Mouse (Mus musculus): ENCODE measurements around the gene Fam72a. TPM values are rescaled to one million over a fixed set of nuclear protein-coding genes. Genes with fewer than 3 reads are reported as not detected.
A peak's percentile ranks its signal among the peaks of the same experiment; 100 is the strongest.

The Fam72a gene
- polyA plus RNA-seq, 1 experiment: 6.4 TPM

DNA sequence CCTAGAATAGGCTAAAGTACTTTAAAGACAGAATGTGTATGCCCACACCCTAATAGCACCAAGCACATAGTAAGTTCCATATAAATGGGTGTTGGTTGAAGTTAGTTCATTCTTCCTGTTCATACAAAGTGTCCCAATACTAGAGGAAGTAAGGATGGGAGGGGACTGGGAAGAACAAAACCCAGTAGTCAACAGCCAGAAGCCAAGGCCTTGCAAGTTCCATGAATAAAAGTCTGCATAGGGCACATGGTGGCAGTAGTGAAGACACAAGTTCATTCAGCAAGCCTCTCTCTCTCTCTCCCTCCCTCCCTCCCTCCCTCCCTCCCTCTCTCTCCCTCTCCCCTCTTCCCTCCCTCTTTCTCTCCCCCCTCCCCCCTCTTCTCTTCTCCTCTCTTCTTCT lies 16.6 kb upstream of the Fam72a start:
- Histone ChIP-seq H3K9ac (ENCODE audit: low read depth, poor library complexity, severe bottlenecking) (no peak overlapping the region), H3K9me3 (replicated peaks; ENCODE audit: control insufficient read depth, insufficient read depth, low read length, poor library complexity, severe bottlenecking) (no peaks in the 10 kb centered on the region), H3K4me1 (ENCODE audit: control insufficient read depth, insufficient read depth, low read length) (peaks cover 1% of the 10 kb centered on the region), H3K27ac (ENCODE audit: insufficient read depth, low read length) (no peak overlapping the region), H3K27me3 (ENCODE audit: control insufficient read depth, insufficient read depth, low read length, poor library complexity, severe bottlenecking) (no peaks in the 10 kb centered on the region), H3K36me3 (ENCODE audit: control insufficient read depth, insufficient read depth, low read length, poor library complexity, severe bottlenecking) (no peaks in the 10 kb centered on the region), H3K4me3 (ENCODE audit: low read depth, low read length) (no peak overlapping the region)
- TF ChIP-seq POLR2A (IDR thresholded peaks at IDR 0.05; ENCODE audit: insufficient read depth, low read length) (no peak), CTCF (IDR thresholded peaks at IDR 0.05; ENCODE audit: low read depth, low read length) (no peak), EP300 (IDR thresholded peaks at IDR 0.05; ENCODE audit: insufficient read depth, low read depth, low read length) (no peak)

DNA sequence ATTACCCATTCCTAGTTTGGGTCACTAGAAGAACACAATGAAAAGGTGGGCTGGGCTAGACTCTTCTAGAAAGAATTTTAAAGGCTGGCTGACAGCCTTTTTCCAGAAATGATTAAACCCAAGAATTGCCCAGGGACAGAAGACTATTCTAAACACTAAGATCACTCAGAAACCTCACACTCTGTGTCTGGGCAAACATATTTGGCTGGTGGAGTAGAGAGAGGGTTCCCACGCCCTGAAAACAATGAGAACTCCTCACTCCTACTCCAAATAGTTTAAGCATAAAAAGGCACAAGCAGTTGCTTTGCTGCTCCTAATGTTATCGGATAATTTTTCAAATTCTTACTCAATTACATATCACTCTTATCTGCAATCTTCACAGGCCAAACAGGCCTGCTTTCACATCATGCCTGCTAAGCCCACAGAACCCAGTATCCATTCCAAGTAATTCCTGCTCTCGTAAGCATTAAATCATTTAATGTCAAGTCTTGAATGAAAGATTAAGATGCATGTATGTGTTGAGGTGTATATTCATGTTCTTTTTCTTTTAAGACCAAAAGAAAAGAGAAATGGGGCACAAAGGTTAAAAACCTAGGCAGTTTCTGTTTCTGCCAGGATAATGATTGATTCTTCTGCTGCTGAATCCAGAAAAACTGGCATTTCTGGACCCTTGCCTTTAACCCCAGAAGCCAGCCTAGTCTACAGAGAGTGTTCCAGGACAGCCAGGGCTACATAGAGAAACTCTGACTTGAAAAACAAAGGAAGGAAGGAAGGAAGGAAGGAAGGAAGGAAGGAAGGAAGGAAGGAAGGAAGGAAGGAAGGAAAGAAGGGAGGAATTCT lies 15.8 kb upstream of the Fam72a start:
- no peak overlapping the region for H3K27ac ChIP-seq (ENCODE audit: insufficient read depth, low read length)
- H3K4me1 ChIP-seq (ENCODE audit: control insufficient read depth, insufficient read depth, low read length): peaks cover 1% of the 10 kb centered on the region
- no peaks in the 10 kb centered on the region for H3K36me3 ChIP-seq (ENCODE audit: control insufficient read depth, insufficient read depth, low read length, poor library complexity, severe bottlenecking)
- no peaks in the 10 kb centered on the region for H3K9me3 ChIP-seq (replicated peaks; ENCODE audit: control insufficient read depth, insufficient read depth, low read length, poor library complexity, severe bottlenecking)
- no peak overlapping the region for H3K9ac ChIP-seq (ENCODE audit: low read depth, poor library complexity, severe bottlenecking)
- no peaks in the 10 kb centered on the region for H3K27me3 ChIP-seq (ENCODE audit: control insufficient read depth, insufficient read depth, low read length, poor library complexity, severe bottlenecking)
- no peak for TF ChIP-seq POLR2A (IDR thresholded peaks at IDR 0.05; ENCODE audit: insufficient read depth, low read length)
- no peak for TF ChIP-seq CTCF (IDR thresholded peaks at IDR 0.05; ENCODE audit: low read depth, low read length)
- no peak for TF ChIP-seq EP300 (IDR thresholded peaks at IDR 0.05; ENCODE audit: insufficient read depth, low read depth, low read length)
- no peak overlapping the region for H3K4me3 ChIP-seq (ENCODE audit: low read depth, low read length)

DNA sequence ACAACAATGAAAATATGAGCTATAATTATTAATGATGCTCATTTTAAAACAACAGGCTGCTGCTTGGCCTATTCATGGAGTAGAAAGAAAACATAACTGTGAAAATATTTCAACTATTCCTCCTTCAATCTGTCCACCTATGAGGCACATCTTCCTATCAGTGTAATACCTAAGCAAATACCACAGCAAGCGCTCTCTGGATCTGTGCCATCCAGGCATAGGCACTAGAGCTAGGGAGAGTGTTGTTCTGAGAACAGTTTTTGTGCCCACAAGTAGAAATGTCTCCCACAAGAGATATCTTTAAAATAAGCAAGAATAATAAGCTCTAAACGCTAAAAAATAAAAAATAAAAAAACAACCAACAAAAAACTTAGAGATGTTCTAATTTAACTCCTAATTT lies 14.6 kb upstream of the Fam72a start:
- Histone ChIP-seq H3K4me3 (ENCODE audit: low read depth, low read length) (no peak overlapping the region), H3K9ac (ENCODE audit: low read depth, poor library complexity, severe bottlenecking) (peak overlapping the region; percentile 35; the same call in 1 of the 2 replicates), H3K36me3 (ENCODE audit: control insufficient read depth, insufficient read depth, low read length, poor library complexity, severe bottlenecking) (no peaks in the 10 kb centered on the region), H3K4me1 (ENCODE audit: control insufficient read depth, insufficient read depth, low read length) (peaks cover 1% of the 10 kb centered on the region), H3K27me3 (ENCODE audit: control insufficient read depth, insufficient read depth, low read length, poor library complexity, severe bottlenecking) (no peaks in the 10 kb centered on the region), H3K9me3 (replicated peaks; ENCODE audit: control insufficient read depth, insufficient read depth, low read length, poor library complexity, severe bottlenecking) (no peaks in the 10 kb centered on the region), H3K27ac (ENCODE audit: insufficient read depth, low read length) (no peak overlapping the region)
- TF ChIP-seq POLR2A (IDR thresholded peaks at IDR 0.05; ENCODE audit: insufficient read depth, low read length) (no peak), EP300 (IDR thresholded peaks at IDR 0.05; ENCODE audit: insufficient read depth, low read depth, low read length) (no peak), CTCF (IDR thresholded peaks at IDR 0.05; ENCODE audit: low read depth, low read length) (no peak)

DNA sequence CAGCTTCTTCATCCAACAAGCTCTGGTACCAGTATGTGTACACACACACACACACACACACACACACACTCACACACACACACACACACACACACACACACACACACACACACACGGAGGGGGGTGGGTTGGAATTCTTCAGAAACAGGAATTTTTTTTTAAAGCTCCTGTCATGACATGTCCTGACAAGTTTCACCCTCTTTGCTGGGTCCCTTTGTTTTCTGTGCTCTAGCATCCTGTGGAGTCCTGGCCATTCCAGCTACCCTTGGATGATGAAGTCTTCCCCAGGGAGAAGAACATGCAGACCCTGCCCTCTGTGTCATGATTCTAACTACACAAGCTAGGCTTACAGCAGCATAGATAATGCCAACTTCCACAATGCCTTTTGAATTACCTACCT lies 13.5 kb upstream of the Fam72a start:
- no peaks in the 10 kb centered on the region for H3K27me3 ChIP-seq (ENCODE audit: control insufficient read depth, insufficient read depth, low read length, poor library complexity, severe bottlenecking)
- peak overlapping the region; percentile 76 for H3K27ac ChIP-seq (ENCODE audit: insufficient read depth, low read length)
- no peak overlapping the region for H3K9ac ChIP-seq (ENCODE audit: low read depth, poor library complexity, severe bottlenecking)
- H3K9me3 ChIP-seq (replicated peaks; ENCODE audit: control insufficient read depth, insufficient read depth, low read length, poor library complexity, severe bottlenecking): no peaks in the 10 kb centered on the region
- 0 out of 2 replicates have a peak, but pooled peaks cover 2% of the 10 kb centered on the region for H3K36me3 ChIP-seq (ENCODE audit: control insufficient read depth, insufficient read depth, low read length, poor library complexity, severe bottlenecking)
- H3K4me1 ChIP-seq (ENCODE audit: control insufficient read depth, insufficient read depth, low read length): peaks cover 1% of the 10 kb centered on the region
- no peak for TF ChIP-seq POLR2A (IDR thresholded peaks at IDR 0.05; ENCODE audit: insufficient read depth, low read length)
- TF ChIP-seq EP300 (IDR thresholded peaks at IDR 0.05; ENCODE audit: insufficient read depth, low read depth, low read length): 0 out of 2 replicates have a peak, but pooled peaks have one; percentile 26
- TF ChIP-seq CTCF (IDR thresholded peaks at IDR 0.05; ENCODE audit: low read depth, low read length): no peak
- H3K4me3 ChIP-seq (ENCODE audit: low read depth, low read length): no peak overlapping the region

DNA sequence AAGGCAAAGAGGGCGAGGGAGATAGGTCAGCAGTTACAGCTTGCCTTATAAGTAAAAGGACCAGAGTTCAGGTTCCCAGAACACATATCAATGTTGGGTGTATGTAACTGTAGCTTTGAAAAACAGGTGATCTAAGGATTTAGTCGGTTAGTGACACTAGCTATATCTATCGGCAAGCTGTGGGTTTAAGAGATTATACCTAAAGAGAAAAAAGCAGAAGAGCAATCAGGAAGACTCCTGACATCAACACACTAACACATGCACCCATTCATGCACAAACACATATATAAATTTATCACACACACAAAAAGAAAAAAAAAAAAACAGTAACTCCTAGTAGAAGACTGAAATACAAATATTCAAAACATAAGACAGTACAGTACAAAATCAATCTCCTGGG lies 11.1 kb upstream of the Fam72a start:
- H3K36me3 ChIP-seq (ENCODE audit: control insufficient read depth, insufficient read depth, low read length, poor library complexity, severe bottlenecking): 0 out of 2 replicates have a peak, but pooled peaks cover 2% of the 10 kb centered on the region
- H3K4me1 ChIP-seq (ENCODE audit: control insufficient read depth, insufficient read depth, low read length): peaks cover 1% of the 10 kb centered on the region
- TF ChIP-seq EP300 (IDR thresholded peaks at IDR 0.05; ENCODE audit: insufficient read depth, low read depth, low read length) (no peak), POLR2A (IDR thresholded peaks at IDR 0.05; ENCODE audit: insufficient read depth, low read length) (no peak), CTCF (IDR thresholded peaks at IDR 0.05; ENCODE audit: low read depth, low read length) (no peak)
- no peaks in the 10 kb centered on the region for H3K27me3 ChIP-seq (ENCODE audit: control insufficient read depth, insufficient read depth, low read length, poor library complexity, severe bottlenecking)
- no peak overlapping the region for H3K27ac ChIP-seq (ENCODE audit: insufficient read depth, low read length)
- no peak overlapping the region for H3K9ac ChIP-seq (ENCODE audit: low read depth, poor library complexity, severe bottlenecking)
- no peaks in the 10 kb centered on the region for H3K9me3 ChIP-seq (replicated peaks; ENCODE audit: control insufficient read depth, insufficient read depth, low read length, poor library complexity, severe bottlenecking)
- H3K4me3 ChIP-seq (ENCODE audit: low read depth, low read length): no peak overlapping the region

DNA sequence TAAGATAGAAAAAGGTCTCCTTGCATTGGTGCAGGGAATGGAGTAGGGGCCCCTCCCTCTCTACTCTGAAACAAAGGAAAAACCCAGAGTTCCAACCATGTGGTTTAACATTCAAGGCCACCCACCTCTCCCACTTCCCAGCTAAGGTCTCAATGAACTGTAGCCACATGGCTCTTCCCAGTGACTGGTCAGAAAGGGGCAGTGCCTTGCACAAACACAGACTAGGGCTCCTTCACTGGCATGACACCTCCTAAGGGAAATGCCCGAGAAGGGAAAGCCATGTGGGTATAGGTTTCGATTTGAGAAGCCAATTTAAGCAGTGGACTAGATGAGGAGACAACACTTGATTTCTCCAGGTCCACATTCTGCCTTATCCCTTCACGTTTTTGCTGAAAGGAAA lies 3.9 kb upstream of the Fam72a start:
- no peak overlapping the region for H3K4me3 ChIP-seq (ENCODE audit: low read depth, low read length)
- H3K27ac ChIP-seq (ENCODE audit: insufficient read depth, low read length): no peak overlapping the region

More for the DNA sequence above, 3.9 kb upstream of the Fam72a start:
- Histone ChIP-seq H3K9me3 (replicated peaks; ENCODE audit: control insufficient read depth, insufficient read depth, low read length, poor library complexity, severe bottlenecking) (no peaks in the 10 kb centered on the region), H3K4me1 (ENCODE audit: control insufficient read depth, insufficient read depth, low read length) (peaks cover 2% of the 10 kb centered on the region), H3K9ac (ENCODE audit: low read depth, poor library complexity, severe bottlenecking) (no peak overlapping the region), H3K36me3 (ENCODE audit: control insufficient read depth, insufficient read depth, low read length, poor library complexity, severe bottlenecking) (peaks cover 2% of the 10 kb centered on the region; the same call in 1 of the 2 replicates), H3K27me3 (ENCODE audit: control insufficient read depth, insufficient read depth, low read length, poor library complexity, severe bottlenecking) (no peaks in the 10 kb centered on the region)
- TF ChIP-seq EP300 (IDR thresholded peaks at IDR 0.05; ENCODE audit: insufficient read depth, low read depth, low read length): no peak
- TF ChIP-seq CTCF (IDR thresholded peaks at IDR 0.05; ENCODE audit: low read depth, low read length): no peak
- no peak for TF ChIP-seq POLR2A (IDR thresholded peaks at IDR 0.05; ENCODE audit: insufficient read depth, low read length)
